Mouse (Mus musculus) hindbrain, embryonic 16.5 days (tissue): ENCODE measurements around the gene Rbp3. TPM values are rescaled to one million over a fixed set of nuclear protein-coding genes. Genes with fewer than 3 reads are reported as not detected.

Source experiments
- ATAC-seq: fragments of 200-750 bp; cut with Nextera tagmentation; 2 replicates; pipeline ENCODE4 v1.8.0; 2017; ENCODE audit warnings: moderate TSS enrichment, moderate library complexity
- H3K27ac ChIP-seq: fragments of 300-500 bp; sonication (generic); 2 replicates; pipeline ENCODE4 v1.5.1; 2014; ENCODE audit warnings: low read depth, mild to moderate bottlenecking, control low read depth, low read length, moderate library complexity
- H3K27me3 ChIP-seq: fragments of 300-500 bp; sonication (generic); replicated peaks from 2 replicates; pipeline ENCODE4 v1.6.1; 2014; ENCODE audit warnings: low read length; ENCODE audit not compliant: control insufficient read depth, insufficient read depth
- H3K36me3 ChIP-seq: fragments of 300-500 bp; sonication (generic); 2 replicates; pipeline ENCODE4 v1.6.1; 2014; ENCODE audit warnings: mild to moderate bottlenecking, low read length, moderate library complexity, mixed read lengths; ENCODE audit not compliant: control insufficient read depth, insufficient read depth
- H3K4me1 ChIP-seq: fragments of 300-500 bp; sonication (generic); 2 replicates; pipeline ENCODE4 v1.6.1; 2014; ENCODE audit warnings: low read depth, low read length; ENCODE audit not compliant: control insufficient read depth, insufficient read depth
- H3K4me2 ChIP-seq: fragments of 300-500 bp; sonication (generic); 2 replicates; pipeline ENCODE4 v1.6.1; 2014; ENCODE audit warnings: mild to moderate bottlenecking, low read length, control low read depth, moderate library complexity
- H3K4me3 ChIP-seq: fragments of 300-500 bp; sonication (generic); 2 replicates; pipeline ENCODE4 v1.5.1; 2014; ENCODE audit warnings: mild to moderate bottlenecking, low read length, control low read depth, moderate library complexity
- H3K9ac ChIP-seq: fragments of 300-500 bp; sonication (generic); 2 replicates; pipeline ENCODE4 v1.6.1; 2014; ENCODE audit warnings: low read depth, mild to moderate bottlenecking, control low read depth, low read length, moderate library complexity
- H3K9me3 ChIP-seq: fragments of 300-500 bp; sonication (generic); 2 replicates; pipeline ENCODE4 v1.6.1; 2014; ENCODE audit warnings: mild to moderate bottlenecking, low read length, moderate library complexity; ENCODE audit not compliant: control insufficient read depth
- WGBS: fragments of 180-500 bp; shearing (Covaris S2); extraction: QIAGEN DNeasy Blood & Tissue Kit; methylation state at CpG from one replicate; pipeline ENCODE4 v1.1.7; 2014; 5-methylcytosine and 5-hydroxymethylcytosine counted together
- polyA plus RNA-seq: library from polyadenylated mRNA; unstranded; fragments of >200 nt; fragmentation: Nextera tagmentation; extraction: Ambion mirVana; gene quantifications from 2 replicates; pipeline ENCODE4 v1.2.1, GENCODE M21; 2015

Gene Rbp3
- polyA plus RNA-seq, 1 experiment from 2014 or later = 0.16 TPM

DNA sequence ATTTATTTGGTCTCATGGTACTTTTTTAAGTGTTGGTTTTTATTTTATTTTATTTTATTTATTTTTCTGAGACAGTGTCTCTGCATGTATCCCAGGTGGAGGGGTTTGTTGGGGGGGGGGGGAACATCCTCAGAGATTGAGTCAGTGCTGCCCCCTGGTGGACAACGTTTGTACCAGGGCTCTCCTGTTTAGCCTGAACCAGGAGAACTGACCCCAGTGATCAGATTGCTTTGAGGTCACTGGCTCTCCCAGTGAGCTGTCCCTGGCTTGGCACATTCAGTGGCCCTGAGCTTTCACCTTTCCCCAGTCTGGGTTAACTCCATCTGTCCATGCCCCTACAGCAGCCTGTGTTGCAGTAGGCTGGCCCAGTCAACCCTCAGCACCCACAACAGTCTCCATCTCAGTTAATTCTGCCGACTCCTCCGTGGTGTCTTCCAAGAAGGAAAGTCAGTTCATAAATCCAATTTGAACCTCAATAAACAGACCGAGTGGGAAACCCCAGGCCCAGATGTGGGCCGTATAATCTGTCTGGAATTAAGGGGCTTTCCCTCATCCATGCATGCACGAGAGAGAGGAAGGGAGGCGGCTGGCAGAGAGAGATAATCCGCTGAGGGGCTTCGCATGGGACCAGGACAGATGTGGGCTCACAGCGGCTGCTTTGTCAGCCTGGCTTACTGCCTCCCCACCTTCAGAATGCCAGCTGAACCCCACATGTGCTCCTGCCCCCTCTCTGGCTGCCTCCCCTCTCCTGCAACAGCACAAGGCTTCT is 20.7 kb upstream of the Rbp3 start:
- Histone ChIP-seq H3K27me3 (no peaks in the 10 kb centered on the region), H3K9ac (no peak overlapping the region), H3K27ac (no peak overlapping the region), H3K4me3 (no peak overlapping the region), H3K9me3 (no peaks in the 10 kb centered on the region), H3K36me3 (no peaks in the 10 kb centered on the region), H3K4me2 (no peak overlapping the region), H3K4me1 (no peaks in the 10 kb centered on the region)
- 59% methylated on average over 10 of the region's 10 CpGs for WGBS
- ATAC-seq = peak; percentile 46; the same call in 1 of the 2 replicates

DNA sequence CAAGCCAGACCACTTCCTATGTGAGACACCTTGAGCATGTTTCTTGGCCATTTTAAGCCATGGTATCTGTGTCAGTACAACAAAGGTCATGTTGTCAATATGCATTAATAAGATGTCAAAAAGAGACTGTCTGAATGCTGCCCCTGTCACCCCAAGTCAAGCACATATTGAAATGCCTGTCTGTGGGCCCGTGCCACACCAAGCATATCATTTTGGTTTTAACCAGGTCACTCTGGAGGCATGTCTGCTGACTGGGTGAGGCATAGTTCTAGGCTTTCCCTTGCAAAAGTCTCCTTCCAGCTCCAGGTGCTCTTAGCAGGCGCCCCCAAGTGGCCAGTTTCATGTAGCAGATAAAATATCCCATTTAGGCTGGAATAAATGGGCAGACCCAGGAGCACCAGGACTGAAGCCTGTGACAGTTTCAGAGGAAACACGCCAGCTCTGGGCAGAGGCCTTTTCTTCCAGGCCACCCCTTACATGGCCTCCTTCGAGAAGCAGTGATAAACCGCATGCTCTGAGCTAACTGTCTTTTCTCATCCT is 20.0 kb upstream of the Rbp3 start:
- H3K4me1 ChIP-seq = no peaks in the 10 kb centered on the region
- no peaks in the 10 kb centered on the region for H3K9me3 ChIP-seq
- H3K27ac ChIP-seq = no peak overlapping the region
- H3K27me3 ChIP-seq = no peaks in the 10 kb centered on the region
- H3K4me3 ChIP-seq = no peak overlapping the region
- 46% methylated on average over 5 of the region's 5 CpGs for WGBS
- ATAC-seq = 0 out of 2 replicates have a peak, but pooled peaks have one; percentile 25
- no peaks in the 10 kb centered on the region for H3K36me3 ChIP-seq
- H3K9ac ChIP-seq = no peak overlapping the region
- no peak overlapping the region for H3K4me2 ChIP-seq

DNA sequence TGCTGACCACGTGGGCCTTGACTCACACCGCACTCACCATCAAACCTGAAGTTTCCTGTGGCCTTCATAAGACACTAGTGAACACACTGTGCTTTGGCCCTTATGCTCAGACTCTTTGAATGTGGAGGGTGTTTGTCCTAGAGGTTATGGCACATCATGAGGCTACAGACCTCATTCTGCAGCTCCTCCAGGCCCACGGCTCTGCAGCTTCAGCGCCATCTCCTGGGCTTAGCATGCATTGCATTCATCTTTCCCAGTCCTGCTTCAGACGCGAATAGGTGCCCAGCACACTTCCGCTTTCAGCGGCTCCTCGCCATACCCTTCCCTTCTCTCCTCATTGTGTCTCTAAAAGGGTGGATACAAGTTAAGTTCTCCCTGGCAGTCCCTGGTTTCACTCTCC is 14.7 kb upstream of the Rbp3 start:
- H3K9me3 ChIP-seq = no peaks in the 10 kb centered on the region
- peak; percentile 52 for ATAC-seq
- no peaks in the 10 kb centered on the region for H3K36me3 ChIP-seq
- 32% methylated on average over 9 of the region's 9 CpGs for WGBS
- peak overlapping the region; percentile 13; the same call in 1 of the 2 replicates for H3K4me2 ChIP-seq
- H3K27me3 ChIP-seq = no peaks in the 10 kb centered on the region
- no peaks in the 10 kb centered on the region for H3K4me1 ChIP-seq
- peak overlapping the region; percentile 33; the same call in 1 of the 2 replicates for H3K9ac ChIP-seq
- no peak overlapping the region for H3K27ac ChIP-seq
- no peak overlapping the region for H3K4me3 ChIP-seq

DNA sequence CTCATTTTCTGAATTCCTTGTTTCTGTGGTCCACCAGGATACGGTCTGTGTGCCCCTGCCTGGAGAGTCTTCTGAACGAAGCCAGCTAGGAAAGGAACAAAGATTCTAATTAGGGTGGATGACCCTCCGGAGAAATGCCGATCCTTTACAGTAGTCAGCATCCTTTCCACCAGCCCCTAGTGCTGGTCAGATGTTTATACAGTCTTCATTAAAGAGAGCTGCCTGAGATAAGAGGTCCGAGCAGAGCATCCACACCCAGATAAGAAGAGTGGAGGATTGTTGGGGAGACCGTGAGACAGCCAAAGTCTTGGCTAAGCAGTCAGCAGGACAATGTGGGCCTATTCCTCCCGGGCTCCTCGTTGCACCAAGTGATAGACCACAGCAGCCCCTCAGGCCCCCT is 13.1 kb upstream of the Rbp3 start, which contains the start of gene Gdf2:
TSS of gene Gdf2 (plus strand) at position 301 of the 400 bp plus-strand sequence.
- no peaks in the 10 kb centered on the region for H3K36me3 ChIP-seq
- ATAC-seq = no peak
- no peaks in the 10 kb centered on the region for H3K9me3 ChIP-seq
- H3K27me3 ChIP-seq = no peaks in the 10 kb centered on the region
- H3K4me2 ChIP-seq = no peak within 1 kb of the TSS
- no peak within 1 kb of the TSS for H3K4me3 ChIP-seq
- H3K27ac ChIP-seq = no peak within 1 kb of the TSS
- H3K4me1 ChIP-seq = no peaks in the 10 kb centered on the region
- no peak within 1 kb of the TSS for H3K9ac ChIP-seq
- 75% methylated on average over 8 of the region's 8 CpGs for WGBS

DNA sequence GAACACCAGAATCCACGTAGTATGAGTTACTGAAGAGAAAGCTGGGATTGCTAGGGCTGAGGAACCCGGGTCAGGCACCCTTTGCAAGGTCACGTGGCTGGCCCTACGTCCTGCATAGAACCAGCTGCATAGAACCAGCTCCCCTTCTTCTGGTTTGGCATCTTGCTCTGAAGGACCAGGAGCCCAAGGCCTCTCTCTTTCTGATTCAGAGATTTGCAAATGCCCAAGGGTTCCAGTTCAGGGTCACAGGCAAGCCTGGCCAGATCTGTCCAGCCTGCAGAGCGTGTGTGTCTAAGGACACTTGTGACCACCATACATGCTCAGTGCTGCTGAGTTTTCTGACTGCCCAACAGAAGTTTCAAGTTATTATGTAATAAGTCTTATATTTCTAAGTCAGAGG is 11.6 kb upstream of the Rbp3 start:
- Histone ChIP-seq H3K9ac (no peak overlapping the region), H3K4me3 (no peak overlapping the region), H3K36me3 (no peaks in the 10 kb centered on the region), H3K4me1 (no peaks in the 10 kb centered on the region), H3K4me2 (no peak overlapping the region), H3K9me3 (no peaks in the 10 kb centered on the region), H3K27ac (no peak overlapping the region), H3K27me3 (no peaks in the 10 kb centered on the region)
- 84% methylated on average over 5 of the region's 5 CpGs for WGBS
- ATAC-seq = no peak

DNA sequence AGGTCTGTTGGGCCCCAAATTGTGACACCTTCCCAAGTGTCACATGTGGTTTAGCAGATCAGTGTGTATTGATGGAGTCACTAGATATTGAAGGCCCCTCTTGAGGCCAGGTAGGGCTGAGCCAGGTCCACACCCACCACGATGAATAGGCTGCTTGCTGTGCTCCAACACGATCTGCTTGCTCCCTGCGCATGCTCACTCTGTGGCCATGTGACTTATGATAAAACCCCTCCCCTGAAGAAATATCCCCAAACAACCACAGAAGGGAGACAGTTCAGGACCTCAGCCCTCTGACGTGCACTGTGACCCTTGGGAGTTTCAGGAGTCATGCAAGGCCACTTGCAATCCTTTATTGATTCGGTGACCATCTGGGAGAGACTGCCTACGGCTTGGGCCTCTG is 7.7 kb upstream of the Rbp3 start:
- Histone ChIP-seq H3K27ac (no peak overlapping the region), H3K27me3 (no peaks in the 10 kb centered on the region), H3K9ac (no peak overlapping the region), H3K4me3 (no peak overlapping the region), H3K9me3 (no peaks in the 10 kb centered on the region), H3K36me3 (no peaks in the 10 kb centered on the region), H3K4me1 (no peaks in the 10 kb centered on the region), H3K4me2 (no peak overlapping the region)
- ATAC-seq = no peak
- WGBS = 82% methylated on average over 6 of the region's 6 CpGs

DNA sequence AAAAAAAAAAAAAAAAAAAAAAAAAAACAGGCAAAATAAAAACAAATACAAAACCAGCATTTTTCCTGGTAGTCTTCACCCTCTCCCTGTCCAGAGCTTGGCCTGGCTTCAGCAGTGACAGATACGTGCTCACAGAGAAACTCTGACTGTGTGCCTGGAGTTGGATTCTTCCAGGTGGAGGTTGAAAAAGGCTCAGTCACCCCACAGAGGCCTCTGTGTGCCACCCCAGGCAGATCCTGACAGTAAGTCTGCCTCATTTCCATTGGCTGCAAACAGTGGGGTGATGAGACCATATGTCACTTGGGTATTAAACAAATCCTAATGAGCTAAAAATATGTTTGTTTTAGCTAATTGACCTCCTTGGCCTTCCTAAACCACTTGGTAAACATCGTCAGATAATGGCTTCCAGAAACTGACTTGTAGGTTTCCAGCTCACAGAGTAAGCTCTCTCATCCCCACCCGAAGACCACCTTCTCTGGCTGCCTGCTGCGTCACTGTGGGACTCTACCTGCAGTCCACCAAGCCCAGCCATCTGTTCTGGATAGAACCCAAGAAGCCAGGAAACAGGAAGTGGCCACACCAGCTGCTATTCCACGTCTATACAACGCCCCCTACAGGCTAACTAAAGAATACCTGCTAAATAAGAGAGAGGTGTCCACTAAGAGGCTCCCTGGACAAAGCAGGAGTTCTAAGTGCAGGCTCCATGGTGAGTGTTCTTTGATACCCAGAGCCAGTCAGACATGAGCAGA is 1.4 kb upstream of the Rbp3 start:
- Histone ChIP-seq H3K9me3 (no peaks in the 10 kb centered on the region), H3K4me3 (no peak overlapping the region), H3K36me3 (no peaks in the 10 kb centered on the region), H3K4me2 (no peak overlapping the region), H3K27ac (no peak overlapping the region), H3K27me3 (no peaks in the 10 kb centered on the region), H3K4me1 (no peaks in the 10 kb centered on the region), H3K9ac (no peak overlapping the region)
- 61% methylated on average over 6 of the region's 6 CpGs for WGBS
- ATAC-seq = no peak

DNA sequence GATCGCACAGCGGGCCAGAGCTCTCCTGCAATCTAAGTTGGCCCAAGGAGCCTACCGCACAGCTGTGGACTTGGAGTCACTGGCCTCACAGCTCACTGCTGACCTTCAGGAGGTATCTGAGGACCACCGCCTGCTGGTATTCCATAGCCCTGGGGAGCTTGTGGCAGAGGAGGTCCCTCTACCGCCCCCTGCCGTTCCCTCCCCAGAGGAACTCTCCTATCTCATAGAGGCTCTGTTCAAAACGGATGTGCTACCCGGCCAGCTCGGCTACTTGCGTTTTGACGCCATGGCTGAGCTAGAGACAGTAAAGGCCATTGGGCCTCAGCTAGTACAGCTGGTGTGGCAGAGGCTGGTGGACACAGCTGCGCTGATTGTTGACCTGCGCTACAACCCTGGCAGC is 2.3 kb downstream of the Rbp3 start:
- Histone ChIP-seq H3K9me3 (no peaks in the 10 kb centered on the region), H3K4me3 (no peak overlapping the region), H3K4me1 (no peaks in the 10 kb centered on the region), H3K4me2 (no peak overlapping the region), H3K27ac (no peak overlapping the region), H3K9ac (no peak overlapping the region), H3K36me3 (no peaks in the 10 kb centered on the region), H3K27me3 (no peaks in the 10 kb centered on the region)
- WGBS = 80% methylated on average over 13 of the region's 13 CpGs
- ATAC-seq = no peak

DNA sequence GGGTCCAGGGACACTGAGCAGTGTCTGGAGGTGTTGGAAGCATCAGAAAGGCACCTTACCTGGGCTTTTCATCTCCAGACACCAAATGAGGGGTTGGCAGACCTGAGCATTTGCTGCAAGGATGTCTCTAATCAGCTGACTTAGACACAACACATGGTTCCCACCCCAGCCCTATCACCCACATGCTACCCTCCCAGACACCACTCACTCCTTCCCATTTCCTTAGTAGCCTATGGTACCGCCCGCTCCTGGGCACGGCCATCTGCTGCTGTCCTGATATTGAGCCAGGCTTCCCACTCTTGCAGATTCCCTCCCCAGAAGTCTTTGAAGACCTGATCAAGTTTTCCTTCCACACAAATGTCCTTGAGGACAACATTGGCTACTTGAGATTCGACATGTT is 4.4 kb downstream of the Rbp3 start:
- no peak for ATAC-seq
- H3K4me3 ChIP-seq = no peak overlapping the region
- H3K36me3 ChIP-seq = no peaks in the 10 kb centered on the region
- H3K9me3 ChIP-seq = no peaks in the 10 kb centered on the region
- H3K27ac ChIP-seq = no peak overlapping the region
- H3K4me1 ChIP-seq = no peaks in the 10 kb centered on the region
- H3K4me2 ChIP-seq = no peak overlapping the region
- WGBS = 92% methylated on average over 4 of the region's 4 CpGs
- no peaks in the 10 kb centered on the region for H3K27me3 ChIP-seq
- H3K9ac ChIP-seq = no peak overlapping the region
